Mouse (Mus musculus) heart, embryonic 16.5 days (tissue): ENCODE measurements around the gene Gsg1l. TPM values are rescaled to one million over a fixed set of nuclear protein-coding genes. Genes with fewer than 3 reads are reported as not detected.
A peak's percentile ranks its signal among the peaks of the same experiment; 100 is the strongest.

Experiments
- ATAC-seq: fragments of 200-750 bp; cut with Nextera tagmentation; replicated peaks from 2 replicates; pipeline ENCODE4 v1.8.0; 2017; ENCODE audit warnings: moderate number of reproducible peaks; ENCODE audit not compliant: insufficient read depth, low FRiP score; ENCODE audit errors: extremely low read depth
- H3K27ac ChIP-seq: fragments of 300-500 bp; sonication (generic); 2 replicates; pipeline ENCODE4 v1.5.1; 2014; ENCODE audit warnings: mild to moderate bottlenecking, low read length, control low read depth, moderate library complexity
- H3K27me3 ChIP-seq: fragments of 300-500 bp; sonication (generic); 2 replicates; pipeline ENCODE4 v1.6.1; 2014; ENCODE audit warnings: low read length, mixed read lengths; ENCODE audit not compliant: control insufficient read depth, insufficient read depth
- H3K36me3 ChIP-seq: fragments of 300-500 bp; sonication (generic); 2 replicates; pipeline ENCODE4 v1.6.1; 2014; ENCODE audit not compliant: control insufficient read depth, insufficient read depth
- H3K4me1 ChIP-seq: fragments of 300-500 bp; sonication (generic); 2 replicates; pipeline ENCODE4 v1.6.1; 2014; ENCODE audit warnings: low read length, mixed read lengths; ENCODE audit not compliant: control insufficient read depth, insufficient read depth
- H3K4me2 ChIP-seq: fragments of 300-500 bp; sonication (generic); 2 replicates; pipeline ENCODE4 v1.6.1; 2014; ENCODE audit warnings: low read depth, mild to moderate bottlenecking, control low read depth, low read length
- H3K4me3 ChIP-seq: fragments of 300-500 bp; sonication (generic); 2 replicates; pipeline ENCODE4 v1.5.1; 2014; ENCODE audit warnings: mild to moderate bottlenecking, control low read depth, low read length
- H3K9ac ChIP-seq: fragments of 300-500 bp; sonication (generic); 2 replicates; pipeline ENCODE4 v1.6.1; 2014; ENCODE audit warnings: low read length, control low read depth
- H3K9me3 ChIP-seq: fragments of 300-500 bp; sonication (generic); replicated peaks from 2 replicates; pipeline ENCODE4 v1.6.1; 2016; ENCODE audit warnings: low read length; ENCODE audit not compliant: control insufficient read depth
- WGBS: fragments of 180-500 bp; shearing (Covaris S2); extraction: QIAGEN DNeasy Blood & Tissue Kit; methylation state at CpG from one replicate; pipeline ENCODE4 v1.1.7; 2014; 5-methylcytosine and 5-hydroxymethylcytosine counted together
- polyA plus RNA-seq: library from polyadenylated mRNA; unstranded; fragments of >200 nt; fragmentation: Nextera tagmentation; extraction: Ambion mirVana; gene quantifications from 2 replicates; pipeline ENCODE4 v1.2.1, GENCODE M21; 2015

Gsg1l gene
- polyA plus RNA-seq, 1 experiment from 2014 or later = 7.5 TPM

- Histone ChIP-seq H3K4me1 (peaks cover 27% of the 10 kb centered on the region), H3K9me3 (no peaks in the 10 kb centered on the region), H3K27me3 (no peaks in the 10 kb centered on the region), H3K27ac (no peak overlapping the region), H3K36me3 (no peaks in the 10 kb centered on the region), H3K4me2 (no peak overlapping the region), H3K4me3 (no peak overlapping the region), H3K9ac (no peak overlapping the region)
- WGBS = 68% methylated on average over 5 of the region's 5 CpGs
- ATAC-seq = no peak
These were observed 150.6 kb downstream of the Gsg1l start for GRCm38 (mm10) chr7:125931602-125932001.

DNA sequence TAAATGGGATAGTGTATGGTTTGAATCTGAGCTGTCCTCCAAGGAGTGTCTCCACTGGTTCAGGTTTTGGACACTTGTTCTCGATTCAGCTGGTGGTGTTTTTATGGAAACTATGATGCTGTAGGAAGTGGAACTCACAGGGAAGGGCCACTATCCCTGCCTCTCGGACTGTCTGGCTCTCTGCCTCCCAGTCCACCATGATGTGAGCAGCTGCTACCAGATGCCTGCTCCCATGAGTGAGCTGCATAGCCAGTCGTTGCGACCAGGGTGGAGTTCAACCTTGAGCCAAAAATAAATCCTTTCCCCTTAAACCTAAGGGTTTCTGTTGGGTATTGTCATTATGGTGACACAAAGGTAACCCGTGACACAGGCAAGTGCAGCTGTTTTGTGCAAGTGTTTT lies 158.2 kb downstream of the Gsg1l start:
- Histone ChIP-seq H3K9ac (no peak overlapping the region), H3K4me3 (no peak overlapping the region), H3K36me3 (no peaks in the 10 kb centered on the region), H3K9me3 (no peaks in the 10 kb centered on the region), H3K27me3 (no peaks in the 10 kb centered on the region), H3K4me2 (no peak overlapping the region), H3K4me1 (no peaks in the 10 kb centered on the region), H3K27ac (no peak overlapping the region)
- 63% methylated on average over 5 of the region's 5 CpGs for WGBS
- no peak for ATAC-seq

DNA sequence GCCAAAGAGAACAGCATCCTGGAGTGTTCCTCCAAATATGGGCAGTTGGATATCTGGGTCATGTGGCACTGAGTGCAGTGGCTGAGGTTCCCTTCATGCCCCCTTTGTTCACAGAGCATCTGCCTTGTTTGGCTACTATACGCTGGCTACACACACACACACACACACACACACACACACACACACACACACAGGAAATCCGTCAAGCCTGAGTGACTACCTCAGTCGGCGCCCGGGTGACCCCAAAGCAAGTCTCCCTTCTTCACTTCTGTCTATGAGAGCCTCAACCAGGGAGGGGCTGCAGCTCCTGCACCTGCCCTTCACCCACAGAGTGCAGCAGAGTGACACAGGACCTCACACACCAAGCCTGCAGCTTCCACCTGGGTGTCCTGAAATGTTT lies 161.4 kb downstream of the Gsg1l start:
- Histone ChIP-seq H3K9ac (no peak overlapping the region), H3K4me3 (no peak overlapping the region), H3K9me3 (0 out of 2 replicates have a peak, but pooled peaks cover 6% of the 10 kb centered on the region), H3K4me1 (no peaks in the 10 kb centered on the region), H3K27ac (no peak overlapping the region), H3K4me2 (no peak overlapping the region), H3K36me3 (no peaks in the 10 kb centered on the region), H3K27me3 (no peaks in the 10 kb centered on the region)
- WGBS = 54% methylated on average over 5 of the region's 5 CpGs
- ATAC-seq = no peak

DNA sequence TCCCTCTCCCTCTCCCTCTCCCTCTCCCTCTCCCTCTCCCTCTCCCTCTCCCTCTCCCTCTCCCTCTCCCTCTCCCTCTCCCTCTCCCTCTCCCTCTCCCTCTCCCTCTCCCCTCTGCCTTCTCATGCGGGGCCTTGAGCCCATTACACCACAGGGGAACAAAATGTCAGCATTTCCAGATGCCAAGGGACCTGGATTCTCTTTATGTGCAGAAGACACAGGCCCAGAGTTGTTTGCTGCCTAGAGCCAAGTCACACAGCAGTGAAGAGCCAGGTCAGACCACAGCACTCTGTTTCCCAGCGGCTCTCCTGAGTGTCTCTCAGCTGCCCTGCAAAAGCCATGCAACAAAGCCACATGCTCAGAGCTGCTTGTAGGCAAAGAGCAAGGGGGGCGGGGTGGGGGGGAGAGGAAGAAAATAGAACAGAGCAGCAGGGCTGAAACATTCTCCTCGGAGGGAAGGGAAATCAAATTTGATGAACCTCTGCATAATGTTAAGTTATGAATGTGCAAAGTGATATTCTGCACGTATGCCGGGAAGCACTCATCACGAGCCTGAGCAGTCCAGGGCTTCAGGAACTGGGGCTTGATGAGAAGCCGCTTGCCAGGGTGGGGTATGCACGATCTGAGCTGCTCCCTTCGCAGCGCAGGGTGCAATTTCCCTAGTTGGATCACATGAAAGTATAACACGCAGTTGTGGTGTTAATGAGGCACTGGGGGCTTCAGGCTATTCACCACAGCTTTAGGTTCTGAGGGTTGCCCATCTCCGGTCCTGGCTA lies 181.6 kb downstream of the Gsg1l start:
- no peaks in the 10 kb centered on the region for H3K36me3 ChIP-seq
- H3K4me2 ChIP-seq = peak overlapping the region; percentile 30; the same call in 1 of the 2 replicates
- no peak overlapping the region for H3K9ac ChIP-seq
- no peak overlapping the region; the same call in 1 of the 2 replicates for H3K27ac ChIP-seq
- no peak overlapping the region for H3K4me3 ChIP-seq
- H3K27me3 ChIP-seq = no peaks in the 10 kb centered on the region
- no peak for ATAC-seq
- 40% methylated on average over 13 of the region's 13 CpGs for WGBS
- H3K9me3 ChIP-seq = no peaks in the 10 kb centered on the region
- peaks cover 18% of the 10 kb centered on the region for H3K4me1 ChIP-seq

DNA sequence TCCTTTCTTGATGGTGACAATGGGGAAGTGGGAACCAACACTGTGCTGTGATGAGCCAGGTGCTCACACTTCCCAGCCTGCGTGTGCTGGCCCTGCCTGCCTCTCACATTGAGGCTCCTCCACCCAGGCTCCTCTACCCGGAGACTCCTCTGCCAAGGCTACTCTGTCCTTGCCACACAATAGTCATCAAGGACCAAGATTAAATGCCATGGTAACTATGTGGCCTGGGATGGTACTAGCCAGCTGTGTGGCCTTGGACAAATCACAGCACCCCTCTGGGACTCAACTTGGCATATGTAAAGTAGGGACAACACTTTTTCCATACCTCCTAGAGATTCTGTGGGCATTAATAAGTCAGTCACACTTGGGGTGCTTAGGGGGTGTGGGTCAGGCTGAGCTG lies 182.3 kb downstream of the Gsg1l start:
- no peaks in the 10 kb centered on the region for H3K36me3 ChIP-seq
- 78% methylated on average over 2 of the region's 2 CpGs for WGBS
- H3K4me2 ChIP-seq = no peak overlapping the region
- no peak overlapping the region for H3K9ac ChIP-seq
- H3K27me3 ChIP-seq = no peaks in the 10 kb centered on the region
- peaks cover 18% of the 10 kb centered on the region for H3K4me1 ChIP-seq
- H3K9me3 ChIP-seq = no peaks in the 10 kb centered on the region
- ATAC-seq = no peak
- H3K27ac ChIP-seq = no peak overlapping the region
- H3K4me3 ChIP-seq = no peak overlapping the region

DNA sequence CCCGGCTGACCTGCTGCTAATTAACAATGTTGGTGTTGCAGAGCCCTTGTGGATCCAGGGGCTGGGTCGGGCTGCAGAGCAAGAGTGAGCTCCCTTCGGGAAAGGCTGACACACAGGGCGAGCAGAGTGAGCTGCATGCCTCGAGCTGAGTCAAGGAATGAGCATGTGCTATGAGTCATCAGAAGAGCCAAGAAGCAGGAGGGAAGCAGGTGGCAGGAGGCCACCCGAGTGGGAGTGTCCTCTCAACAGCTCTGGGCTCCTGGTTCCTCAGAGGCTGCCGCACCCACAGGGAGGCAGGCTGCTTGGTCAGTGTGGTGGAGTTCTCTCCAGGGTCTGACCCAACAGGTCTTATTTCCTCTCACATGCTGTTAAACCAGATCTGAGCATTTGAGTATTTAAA lies 183.2 kb downstream of the Gsg1l start:
- ATAC-seq = peak; percentile 64; the same call in 1 of the 2 replicates
- WGBS = 21% methylated on average over 7 of the region's 7 CpGs
- H3K27ac ChIP-seq = no peak overlapping the region

GRCm38 (mm10) chr7:125897059-125897458 lies 185.2 kb downstream of the Gsg1l start:
- peaks cover 18% of the 10 kb centered on the region for H3K4me1 ChIP-seq
- no peak overlapping the region for H3K9ac ChIP-seq
- no peak overlapping the region for H3K4me2 ChIP-seq
- no peak overlapping the region for H3K4me3 ChIP-seq
- H3K27me3 ChIP-seq = no peaks in the 10 kb centered on the region
- H3K36me3 ChIP-seq = no peaks in the 10 kb centered on the region
- WGBS = 89% methylated on average over 4 of the region's 4 CpGs
- H3K27ac ChIP-seq = no peak overlapping the region
- H3K9me3 ChIP-seq = no peaks in the 10 kb centered on the region
- ATAC-seq = no peak

More for the DNA sequence above, 183.2 kb downstream of the Gsg1l start:
- Histone ChIP-seq H3K9me3 (no peaks in the 10 kb centered on the region), H3K4me2 (no peak overlapping the region), H3K27me3 (no peaks in the 10 kb centered on the region), H3K36me3 (no peaks in the 10 kb centered on the region), H3K4me3 (no peak overlapping the region), H3K9ac (no peak overlapping the region), H3K4me1 (peaks cover 18% of the 10 kb centered on the region)

DNA sequence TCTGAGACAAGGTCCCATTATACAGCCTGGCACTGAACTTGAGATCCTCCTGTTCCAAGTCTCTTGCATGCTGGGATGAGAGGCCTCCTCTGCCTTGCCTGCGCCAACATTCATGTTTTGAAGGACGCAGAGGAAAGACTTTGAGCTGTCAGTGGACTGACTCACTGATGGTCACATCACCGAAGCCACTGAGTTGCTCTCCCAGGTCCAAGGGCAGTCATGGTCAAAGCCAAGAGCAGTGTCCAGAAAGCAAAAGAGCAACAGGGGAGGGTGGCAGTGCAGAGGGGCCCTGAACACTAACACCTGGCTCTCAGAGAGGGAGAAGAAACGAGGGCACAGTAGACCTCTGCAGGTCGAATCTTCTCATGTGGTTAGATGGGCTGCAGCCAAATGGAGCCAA lies 188.6 kb downstream of the Gsg1l start:
- 92% methylated on average over 5 of the region's 5 CpGs for WGBS
- H3K4me2 ChIP-seq = no peak overlapping the region
- ATAC-seq = no peak
- H3K36me3 ChIP-seq = no peaks in the 10 kb centered on the region
- H3K9me3 ChIP-seq = no peaks in the 10 kb centered on the region
- H3K27me3 ChIP-seq = no peaks in the 10 kb centered on the region
- H3K4me1 ChIP-seq = no peaks in the 10 kb centered on the region
- no peak overlapping the region for H3K9ac ChIP-seq
- H3K4me3 ChIP-seq = no peak overlapping the region
- H3K27ac ChIP-seq = no peak overlapping the region

DNA sequence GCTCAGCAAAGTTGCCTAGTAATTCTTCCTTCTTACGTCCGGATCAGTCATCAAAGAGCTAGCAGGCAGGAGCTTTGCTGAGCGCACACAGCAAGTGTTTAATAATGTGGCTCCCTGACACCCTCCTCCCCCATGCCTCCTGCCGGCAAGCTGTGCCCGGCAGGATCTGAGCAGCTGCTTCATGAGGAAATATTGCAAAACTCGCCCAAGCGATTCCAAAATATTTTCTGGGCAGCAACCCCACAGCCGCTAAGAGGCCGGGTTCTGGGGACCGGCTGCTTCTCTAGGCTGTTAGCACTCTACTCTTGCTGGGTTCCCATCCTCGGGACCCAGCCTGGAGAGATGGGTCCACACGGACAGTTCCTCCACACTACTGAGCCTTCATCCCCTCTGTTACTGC lies 193.8 kb downstream of the Gsg1l start:
- no peaks in the 10 kb centered on the region for H3K4me1 ChIP-seq
- ATAC-seq = no peak
- no peak overlapping the region for H3K27ac ChIP-seq
- H3K27me3 ChIP-seq = no peaks in the 10 kb centered on the region
- no peak overlapping the region for H3K9ac ChIP-seq
- H3K9me3 ChIP-seq = no peaks in the 10 kb centered on the region
- H3K36me3 ChIP-seq = no peaks in the 10 kb centered on the region
- WGBS = 64% methylated on average over 12 of the region's 12 CpGs
- H3K4me3 ChIP-seq = no peak overlapping the region
- no peak overlapping the region for H3K4me2 ChIP-seq
